Mouse (Mus musculus) heart, embryonic 11.5 days (tissue): Measurements from ENCODE around the gene Iqsec1. TPM values are rescaled to one million over a fixed set of nuclear protein-coding genes. Genes with fewer than 3 reads are reported as not detected.

Experiments used
- ATAC-seq: fragments of 200-750 bp; cut with Nextera tagmentation; replicated peaks from 2 replicates; pipeline ENCODE4 v1.8.0; 2017; ENCODE audit warnings: moderate library complexity; ENCODE audit not compliant: insufficient number of reproducible peaks, low FRiP score, low TSS enrichment
- H3K27ac ChIP-seq: fragments of 300-500 bp; sonication (generic); 2 replicates; pipeline ENCODE4 v1.5.1; 2014; ENCODE audit warnings: mild to moderate bottlenecking, low read depth, low read length
- H3K27me3 ChIP-seq: fragments of 300-500 bp; sonication (generic); 2 replicates; pipeline ENCODE4 v1.6.1; 2014; ENCODE audit warnings: mild to moderate bottlenecking, low read length, mixed read lengths; ENCODE audit not compliant: control insufficient read depth, insufficient read depth
- H3K36me3 ChIP-seq: fragments of 300-500 bp; sonication (generic); 2 replicates; pipeline ENCODE4 v1.6.1; 2014; ENCODE audit warnings: mild to moderate bottlenecking, low read length, moderate library complexity, mixed read lengths; ENCODE audit not compliant: control insufficient read depth, insufficient read depth
- H3K4me1 ChIP-seq: fragments of 300-500 bp; sonication (generic); 2 replicates; pipeline ENCODE4 v1.6.1; 2014; ENCODE audit warnings: low read length; ENCODE audit not compliant: control insufficient read depth, insufficient read depth
- H3K4me2 ChIP-seq: fragments of 300-500 bp; sonication (generic); 2 replicates; pipeline ENCODE4 v1.6.1; 2014; ENCODE audit warnings: mild to moderate bottlenecking, moderate library complexity
- H3K4me3 ChIP-seq: fragments of 300-500 bp; sonication (generic); 2 replicates; pipeline ENCODE4 v1.5.1; 2014; ENCODE audit warnings: low read depth, low read length
- H3K9ac ChIP-seq: fragments of 300-500 bp; sonication (generic); 2 replicates; pipeline ENCODE4 v1.6.1; 2014; ENCODE audit warnings: mild to moderate bottlenecking, low read depth, low read length, moderate library complexity
- H3K9me3 ChIP-seq: fragments of 300-500 bp; sonication (generic); replicated peaks from 2 replicates; pipeline ENCODE4 v1.6.1; 2016; ENCODE audit warnings: low read length; ENCODE audit not compliant: control insufficient read depth
- WGBS: fragments of 180-500 bp; shearing (Covaris S2); extraction: QIAGEN DNeasy Blood & Tissue Kit; methylation state at CpG from one replicate; pipeline ENCODE4 v1.1.7; 2014; ENCODE audit not compliant: insufficient replicate concordance; 5-methylcytosine and 5-hydroxymethylcytosine counted together
- polyA plus RNA-seq: library from polyadenylated mRNA; unstranded; fragments of >200 nt; fragmentation: Nextera tagmentation; extraction: Ambion mirVana; gene quantifications from 2 replicates; pipeline ENCODE4 v1.2.1, GENCODE M21; 2014

Gene Iqsec1
- polyA plus RNA-seq, 1 experiment from 2014 or later, result 18.1 TPM

- Histone ChIP-seq H3K27me3 (no peaks in the 10 kb centered on the region), H3K27ac (no peak overlapping the region), H3K36me3 (peaks cover 9% of the 10 kb centered on the region), H3K4me1 (peaks cover 49% of the 10 kb centered on the region), H3K4me3 (no peak overlapping the region), H3K9ac (no peak overlapping the region), H3K9me3 (no peaks in the 10 kb centered on the region), H3K4me2 (no peak overlapping the region)
- no peak for ATAC-seq
- 82% methylated on average over 3 of the region's 3 CpGs for WGBS
These were observed 304.5 kb downstream of the Iqsec1 start for GRCm38 (mm10) chr6:90683831-90684532.

- Histone ChIP-seq H3K4me1 (peaks cover 26% of the 10 kb centered on the region), H3K4me2 (no peak overlapping the region), H3K9ac (no peak overlapping the region), H3K27me3 (no peaks in the 10 kb centered on the region), H3K4me3 (no peak overlapping the region), H3K36me3 (peaks cover 37% of the 10 kb centered on the region), H3K27ac (no peak overlapping the region), H3K9me3 (no peaks in the 10 kb centered on the region)
- 81% methylated on average over 12 of the region's 12 CpGs for WGBS
- ATAC-seq, result no peak
These were observed 308.1 kb downstream of the Iqsec1 start for GRCm38 (mm10) chr6:90680401-90680800.

- Histone ChIP-seq H3K9ac (no peak overlapping the region), H3K4me1 (peaks cover 15% of the 10 kb centered on the region), H3K4me2 (no peak overlapping the region), H3K4me3 (no peak overlapping the region), H3K27me3 (no peaks in the 10 kb centered on the region), H3K36me3 (peaks cover 47% of the 10 kb centered on the region), H3K27ac (peak overlapping the region; percentile 80), H3K9me3 (no peaks in the 10 kb centered on the region)
- 61% methylated on average over 4 of the region's 4 CpGs for WGBS
- 0 out of 2 replicates have a peak, but pooled peaks have one; percentile 19 for ATAC-seq
These were observed 309.7 kb downstream of the Iqsec1 start for GRCm38 (mm10) chr6:90678759-90679158.

GRCm38 (mm10) chr6:90668693-90669092 lies 319.8 kb downstream of the Iqsec1 start:
- Histone ChIP-seq H3K4me2 (no peak overlapping the region), H3K27ac (no peak overlapping the region), H3K9ac (no peak overlapping the region), H3K4me1 (no peaks in the 10 kb centered on the region), H3K4me3 (no peak overlapping the region), H3K9me3 (no peaks in the 10 kb centered on the region), H3K36me3 (peaks cover 51% of the 10 kb centered on the region), H3K27me3 (no peaks in the 10 kb centered on the region)
- ATAC-seq, result no peak
- WGBS, result 84% methylated on average over 9 of the region's 9 CpGs

GRCm38 (mm10) chr6:90663736-90664135 lies 324.7 kb downstream of the Iqsec1 start:
- no peak for ATAC-seq

GRCm38 (mm10) chr6:90662148-90662547 lies 326.3 kb downstream of the Iqsec1 start:
- Histone ChIP-seq H3K4me3 (no peak overlapping the region), H3K27ac (no peak overlapping the region), H3K4me1 (peaks cover 27% of the 10 kb centered on the region), H3K27me3 (no peaks in the 10 kb centered on the region), H3K9me3 (no peaks in the 10 kb centered on the region), H3K4me2 (no peak overlapping the region), H3K36me3 (peaks cover 21% of the 10 kb centered on the region), H3K9ac (no peak overlapping the region; the same call in 1 of the 2 replicates)
- ATAC-seq, result peak; percentile 12; the same call in 1 of the 2 replicates
- 97% methylated on average over 5 of the region's 5 CpGs for WGBS

More at GRCm38 (mm10) chr6:90663736-90664135, 324.7 kb downstream of the Iqsec1 start:
- H3K4me2 ChIP-seq, result no peak overlapping the region
- 86% methylated on average over 11 of the region's 11 CpGs for WGBS
- no peak overlapping the region for H3K4me3 ChIP-seq
- H3K9me3 ChIP-seq, result no peaks in the 10 kb centered on the region
- H3K9ac ChIP-seq, result no peak overlapping the region
- peaks cover 32% of the 10 kb centered on the region for H3K36me3 ChIP-seq
- peaks cover 27% of the 10 kb centered on the region for H3K4me1 ChIP-seq
- H3K27me3 ChIP-seq, result no peaks in the 10 kb centered on the region
- peak overlapping the region; percentile 32; the same call in 1 of the 2 replicates for H3K27ac ChIP-seq

- peak overlapping the region; percentile 54; the same call in 1 of the 2 replicates for H3K27ac ChIP-seq
- H3K9me3 ChIP-seq, result no peaks in the 10 kb centered on the region
- ATAC-seq, result no peak
- peaks cover 27% of the 10 kb centered on the region for H3K4me1 ChIP-seq
- H3K9ac ChIP-seq, result peak overlapping the region; percentile 22; the same call in 1 of the 2 replicates
- no peak overlapping the region for H3K4me3 ChIP-seq
- H3K36me3 ChIP-seq, result peaks cover 11% of the 10 kb centered on the region
- no peaks in the 10 kb centered on the region for H3K27me3 ChIP-seq
- WGBS, result 80% methylated on average over 11 of the region's 11 CpGs
- H3K4me2 ChIP-seq, result no peak overlapping the region
These were observed 327.5 kb downstream of the Iqsec1 start for GRCm38 (mm10) chr6:90661029-90661399.

GRCm38 (mm10) chr6:90660398-90661028 lies 328.0 kb downstream of the Iqsec1 start:
- Histone ChIP-seq H3K9ac (peak overlapping the region; percentile 22; the same call in 1 of the 2 replicates), H3K27ac (peak overlapping the region; percentile 62; the same call in 1 of the 2 replicates), H3K4me3 (no peak overlapping the region), H3K4me1 (peaks cover 27% of the 10 kb centered on the region), H3K9me3 (no peaks in the 10 kb centered on the region), H3K4me2 (no peak overlapping the region; the same call in 1 of the 2 replicates), H3K36me3 (peaks cover 8% of the 10 kb centered on the region), H3K27me3 (no peaks in the 10 kb centered on the region)
- WGBS, result 78% methylated on average over 20 of the region's 20 CpGs
- ATAC-seq, result no peak
